Mouse (Mus musculus): ENCODE data around the gene Crybb3.

GRCm38 (mm10) chr5:113086439-113086838 lies 5.1 kb upstream of the Crybb3 start:
- no peak for TF ChIP-seq CTCF (IDR thresholded peaks at IDR 0.05; ENCODE audit: low read depth, low read length)
- TF ChIP-seq POLR2A (IDR thresholded peaks at IDR 0.05; ENCODE audit: extremely low read depth, insufficient read depth, low read length), result no peak
